Mouse (Mus musculus) erythroblast, embryonic 14.5 days (primary cell): ENCODE measurements around the gene Mrpl1.

Experiments used
- GATA1 ChIP-seq: IDR thresholded peaks from 2 replicates; pipeline ENCODE4 v1.6.1; 2012; ENCODE audit warnings: low read length, inconsistent platforms, mixed read lengths
- TAL1 ChIP-seq: IDR thresholded peaks from 3 replicates; pipeline ENCODE4 v1.6.1; 2012; ENCODE audit warnings: low read length, inconsistent platforms, mixed read lengths

- TF ChIP-seq TAL1 (no peak), GATA1 (no peak)
Measured at GRCm38 (mm10) chr5:96206897-96207296, 2.4 kb upstream of the Mrpl1 start.
